ENCODE assay signal across 8 mouse cellular contexts in genomic region chr17:29035506-29035905, GRCm38 (mm10). TPM values are rescaled to one million over a fixed set of nuclear protein-coding genes. Genes with fewer than 3 reads are reported as not detected.
DNase-seq lines count a peak whose midpoint lies in the region; ATAC-seq lines count a peak whose summit lies in the region.

No protein-coding gene starts in this region.

- DNase-seq in lung, postnatal 25 days (ENCODE audit: low spot score) = no peak
- DNase-seq in layer of hippocampus, postnatal 10 days (ENCODE audit: low spot score in 2 of 2) = no peak
- no peak for DNase-seq in c-Kit-positive CD71-positive TER-119-positive erythroid progenitor cells, embryonic 14.5 days (ENCODE audit: low spot score)
- DNase-seq in right cerebral cortex, adult 2 months (ENCODE audit: low spot score in 2 of 2) = no peak

- peaks cover 35% of the 10 kb centered on the region for H3K4me1 ChIP-seq in lung, embryonic 15.5 days
- peaks cover 42% of the 10 kb centered on the region for H3K4me1 ChIP-seq in forebrain, embryonic 12.5 days
- peaks cover 31% of the 10 kb centered on the region for H3K4me1 ChIP-seq in limb, embryonic 13.5 days
- peaks cover 10% of the 10 kb centered on the region for H3K4me1 ChIP-seq in stomach, embryonic 14.5 days (ENCODE audit: control insufficient read depth, insufficient read depth, low read length)

- H3K27ac ChIP-seq in lung, embryonic 15.5 days = no peak overlapping the region
- H3K27ac ChIP-seq in forebrain, embryonic 12.5 days = no peak overlapping the region
- H3K27ac ChIP-seq in limb, embryonic 13.5 days = no peak overlapping the region
- H3K27ac ChIP-seq in stomach, embryonic 14.5 days (ENCODE audit: low read length) = no peak overlapping the region

- no peaks in the 10 kb centered on the region for H3K9me3 ChIP-seq in lung, embryonic 15.5 days
- no peaks in the 10 kb centered on the region for H3K9me3 ChIP-seq in forebrain, embryonic 12.5 days
- no peaks in the 10 kb centered on the region for H3K9me3 ChIP-seq in limb, embryonic 13.5 days
- H3K9me3 ChIP-seq in stomach, embryonic 14.5 days (ENCODE audit: control insufficient read depth, low read depth, low read length) = no peaks in the 10 kb centered on the region

- no peaks in the 10 kb centered on the region for H3K27me3 ChIP-seq in lung, embryonic 15.5 days
- no peaks in the 10 kb centered on the region for H3K27me3 ChIP-seq in forebrain, embryonic 12.5 days
- no peaks in the 10 kb centered on the region for H3K27me3 ChIP-seq in limb, embryonic 13.5 days
- H3K27me3 ChIP-seq in stomach, embryonic 14.5 days (ENCODE audit: control insufficient read depth, insufficient read depth, low read length) = no peaks in the 10 kb centered on the region

- ATAC-seq in lung, embryonic 15.5 days (ENCODE audit: borderline replicate concordance, extremely low read depth, low FRiP score, low TSS enrichment) = no peak
- ATAC-seq in forebrain, embryonic 12.5 days (ENCODE audit: low FRiP score) = no peak
- no peak for ATAC-seq in limb, embryonic 13.5 days (ENCODE audit: low FRiP score, low read depth)
- ATAC-seq in stomach, embryonic 14.5 days (ENCODE audit: insufficient number of reproducible peaks, insufficient read depth, low FRiP score, low read depth) = no peak

- H3K4me2 ChIP-seq in lung, embryonic 15.5 days = peak overlapping the region; percentile 78
- peak overlapping the region; percentile 80 for H3K4me2 ChIP-seq in forebrain, embryonic 12.5 days
- H3K4me2 ChIP-seq in limb, embryonic 13.5 days (replicated peaks) = peak overlapping the region; percentile 89
- peak overlapping the region; percentile 97 for H3K4me2 ChIP-seq in stomach, embryonic 14.5 days (replicated peaks; ENCODE audit: low read depth, low read length)

- H3K4me3 ChIP-seq in lung, embryonic 15.5 days = peak overlapping the region; percentile 63
- H3K4me3 ChIP-seq in forebrain, embryonic 12.5 days (replicated peaks) = peak overlapping the region; percentile 83
- peak overlapping the region; percentile 72 for H3K4me3 ChIP-seq in limb, embryonic 13.5 days
- peak overlapping the region; percentile 95 for H3K4me3 ChIP-seq in stomach, embryonic 14.5 days (ENCODE audit: low read depth, low read length)

- peak overlapping the region; percentile 93; the same call in 1 of the 2 replicates for H3K9ac ChIP-seq in lung, embryonic 15.5 days
- no peak overlapping the region for H3K9ac ChIP-seq in forebrain, embryonic 12.5 days
- no peak overlapping the region for H3K9ac ChIP-seq in limb, embryonic 13.5 days
- H3K9ac ChIP-seq in stomach, embryonic 14.5 days (replicated peaks; ENCODE audit: low read depth, low read length) = 0 out of 2 replicates have a peak overlapping the region, but pooled peaks have one; percentile 96

- peaks cover 44% of the 10 kb centered on the region for H3K36me3 ChIP-seq in lung, embryonic 15.5 days
- peaks cover 46% of the 10 kb centered on the region for H3K36me3 ChIP-seq in forebrain, embryonic 12.5 days (replicated peaks)
- H3K36me3 ChIP-seq in limb, embryonic 13.5 days = peaks cover 45% of the 10 kb centered on the region
- peaks cover 39% of the 10 kb centered on the region for H3K36me3 ChIP-seq in stomach, embryonic 14.5 days (ENCODE audit: control insufficient read depth, insufficient read depth, low read length)

RNA-seq across cellular contexts. Expression of gene Srsf3, which starts 3.1 kb away (rescaled TPM):
- 633 and 642 TPM in 2 replicates for polyA plus RNA-seq in lung, embryonic 15.5 days (2015; fragmentation: Nextera tagmentation; extraction: Ambion mirVana)
- 852 and 860 TPM in 2 replicates for polyA plus RNA-seq in forebrain, embryonic 12.5 days (2016; fragmentation: Nextera tagmentation; extraction: Ambion mirVana)
- polyA plus RNA-seq in limb, embryonic 13.5 days (2015; fragmentation: Nextera tagmentation; extraction: Ambion mirVana) = 694 and 714 TPM in 2 replicates
- polyA plus RNA-seq in stomach, embryonic 14.5 days (2014; fragmentation: Nextera tagmentation; extraction: Ambion mirVana) = 593 and 674 TPM in 2 replicates
- 100 to 1,000 TPM; 179 to 207 TPM for total RNA-seq in layer of hippocampus, postnatal 10 days (2021)

RNA-seq across cellular contexts. Expression of gene Stk38, which starts 27.7 kb away (rescaled TPM):
- 96.6 and 105 TPM in 2 replicates for polyA plus RNA-seq in lung, embryonic 15.5 days (2015; fragmentation: Nextera tagmentation; extraction: Ambion mirVana)
- 149 and 154 TPM in 2 replicates for polyA plus RNA-seq in forebrain, embryonic 12.5 days (2016; fragmentation: Nextera tagmentation; extraction: Ambion mirVana)
- 119 and 120 TPM in 2 replicates for polyA plus RNA-seq in limb, embryonic 13.5 days (2015; fragmentation: Nextera tagmentation; extraction: Ambion mirVana)
- 110 and 121 TPM in 2 replicates for polyA plus RNA-seq in stomach, embryonic 14.5 days (2014; fragmentation: Nextera tagmentation; extraction: Ambion mirVana)
- 10 to 100 TPM; 55.9 to 63.8 TPM for total RNA-seq in layer of hippocampus, postnatal 10 days (2021)

RNA-seq across cellular contexts. Expression of gene Cdkn1a, which starts 55.3 kb away (rescaled TPM):
- 28.3 and 30.1 TPM in 2 replicates for polyA plus RNA-seq in lung, embryonic 15.5 days (2015; fragmentation: Nextera tagmentation; extraction: Ambion mirVana)
- polyA plus RNA-seq in forebrain, embryonic 12.5 days (2016; fragmentation: Nextera tagmentation; extraction: Ambion mirVana) = 29.6 and 34.0 TPM in 2 replicates
- polyA plus RNA-seq in limb, embryonic 13.5 days (2015; fragmentation: Nextera tagmentation; extraction: Ambion mirVana) = 91.0 and 92.1 TPM in 2 replicates
- polyA plus RNA-seq in stomach, embryonic 14.5 days (2014; fragmentation: Nextera tagmentation; extraction: Ambion mirVana) = 62.0 and 62.6 TPM in 2 replicates
- total RNA-seq in layer of hippocampus, postnatal 10 days (2021) = 10 to 100 TPM; 23.6 to 29.4 TPM

Comparison
In these comparisons a context has a peak if more than half of its experiments do, and no peak if none do; other contexts are left out.
1. H3K9ac ChIP-seq: peak in lung, embryonic 15.5 days (single experiment) and stomach, embryonic 14.5 days (single experiment); none in forebrain, embryonic 12.5 days (single experiment) and limb, embryonic 13.5 days (single experiment).
2. Peak in every context shown above with its lines, with median percentiles within 50 percentile points of each other: H3K4me2 ChIP-seq and H3K4me3 ChIP-seq.